Mouse (Mus musculus) kidney, adult 18-20 months (tissue): ENCODE data around the gene Ncf2.
"Not testable (repeated sequence)": the region's sequence is repeated elsewhere in the genome, so short reads cannot be mapped to it uniquely, and the experiment has no call there.

Experiments used
- DNase-seq: peaks from one replicate; pipeline ENCODE4 v3.0.0; 2021

The Ncf2 gene

GRCm38 (mm10) chr1:152799897-152800296, at the start of gene Ncf2:
TSS of gene Ncf2 (plus strand) at chr1:152800194.
- no peak for DNase-seq

DNA sequence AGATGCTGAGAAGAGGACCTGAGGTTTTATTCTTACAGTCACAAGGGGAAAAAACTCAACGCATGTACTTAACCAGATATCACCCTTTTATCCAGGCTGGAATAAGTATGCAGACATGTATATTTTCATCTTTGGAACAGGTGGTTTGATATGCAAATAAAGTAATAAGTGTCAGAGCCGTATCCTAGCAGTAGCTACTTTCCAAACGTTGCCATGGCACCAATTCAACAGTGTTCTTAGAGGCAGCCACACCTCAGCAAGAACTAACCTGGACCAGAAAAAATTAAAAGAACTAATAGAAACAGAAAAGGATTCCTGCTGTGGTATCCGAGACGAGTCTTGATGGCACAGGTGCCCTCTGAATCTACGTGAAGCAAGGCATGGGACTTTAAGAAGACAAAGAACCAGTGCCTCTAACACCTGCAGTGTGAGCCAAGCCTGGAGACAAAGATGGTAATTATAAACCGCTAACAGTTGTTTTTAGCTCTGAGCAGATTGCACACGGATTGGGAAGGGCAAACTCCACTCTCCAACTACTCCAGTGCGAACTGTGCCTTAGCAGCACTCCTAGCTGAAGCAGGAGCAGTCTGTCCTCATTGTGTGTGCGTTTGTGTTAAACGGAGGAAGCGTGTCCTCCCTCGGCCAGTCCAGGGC, 49.6 kb upstream of the Ncf2 start, which contains the start of gene Apobec4:
Apobec4 (plus strand) TSS at position 240 of the 654 bp plus-strand sequence.
- DNase-seq, result peak; percentile 14

DNA sequence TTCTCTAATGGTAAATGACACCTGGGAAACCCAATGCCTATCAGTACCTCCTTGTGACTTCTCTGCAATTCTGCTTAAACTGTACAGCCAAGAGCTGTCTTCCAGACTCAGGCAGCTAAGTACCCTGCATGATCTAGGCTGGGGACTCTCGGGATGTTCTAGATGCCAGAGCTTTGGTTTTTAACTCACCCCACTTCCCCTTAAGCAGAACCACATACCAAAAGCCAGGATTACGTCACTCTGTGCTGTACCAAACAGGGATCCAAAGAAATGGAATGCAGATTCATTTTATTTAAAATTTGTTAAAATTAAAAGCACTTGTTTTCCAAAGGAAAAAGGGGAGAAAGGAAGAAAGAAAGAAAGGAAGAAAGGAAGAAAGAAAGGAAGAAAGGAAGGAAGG, 38.2 kb upstream of the Ncf2 start:
- no peak for DNase-seq

DNA sequence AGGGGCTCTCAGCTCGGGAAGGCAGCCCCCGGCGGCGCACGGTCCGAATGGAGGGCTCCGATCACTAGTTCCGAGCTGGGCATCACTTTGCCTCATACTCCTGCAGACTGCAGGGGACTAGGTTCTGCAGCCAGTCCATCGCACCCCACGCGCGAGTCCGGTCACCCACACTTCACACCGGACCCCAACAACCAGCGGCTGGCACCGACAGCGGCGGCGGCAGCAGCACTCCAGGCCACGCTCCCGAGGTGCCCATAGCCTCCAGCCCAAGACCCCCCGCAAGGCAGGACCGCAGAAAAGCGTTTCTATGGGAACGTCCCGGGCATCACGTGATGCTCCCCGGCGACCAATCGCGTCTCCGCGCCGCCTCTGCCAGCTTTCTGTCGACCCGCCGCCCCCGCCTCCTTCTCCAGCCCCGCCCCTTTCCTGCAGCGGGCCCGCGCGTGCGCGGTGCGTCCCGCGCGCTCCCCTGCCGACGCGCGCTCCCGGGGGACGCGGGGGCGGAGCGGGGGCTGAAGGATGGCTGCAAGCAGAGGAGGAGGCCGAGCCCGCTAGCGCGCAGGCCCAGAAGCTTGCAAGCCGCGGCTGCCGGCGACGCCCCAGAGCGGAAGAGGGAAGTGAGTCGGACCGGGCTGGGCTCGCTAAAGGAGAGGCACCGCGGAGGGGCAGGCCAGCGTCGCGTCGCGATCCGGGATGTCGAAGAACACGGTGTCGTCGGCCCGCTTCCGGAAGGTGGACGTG, 33.8 kb upstream of the Ncf2 start, which contains the start of the genes Rgl1 and Arpc5:
Rgl1 (minus strand) TSS at position 320 of the 741 bp plus-strand sequence.
Arpc5 (plus strand) TSS at position 511 of the 741 bp plus-strand sequence.
- peak; percentile 95 for DNase-seq

DNA sequence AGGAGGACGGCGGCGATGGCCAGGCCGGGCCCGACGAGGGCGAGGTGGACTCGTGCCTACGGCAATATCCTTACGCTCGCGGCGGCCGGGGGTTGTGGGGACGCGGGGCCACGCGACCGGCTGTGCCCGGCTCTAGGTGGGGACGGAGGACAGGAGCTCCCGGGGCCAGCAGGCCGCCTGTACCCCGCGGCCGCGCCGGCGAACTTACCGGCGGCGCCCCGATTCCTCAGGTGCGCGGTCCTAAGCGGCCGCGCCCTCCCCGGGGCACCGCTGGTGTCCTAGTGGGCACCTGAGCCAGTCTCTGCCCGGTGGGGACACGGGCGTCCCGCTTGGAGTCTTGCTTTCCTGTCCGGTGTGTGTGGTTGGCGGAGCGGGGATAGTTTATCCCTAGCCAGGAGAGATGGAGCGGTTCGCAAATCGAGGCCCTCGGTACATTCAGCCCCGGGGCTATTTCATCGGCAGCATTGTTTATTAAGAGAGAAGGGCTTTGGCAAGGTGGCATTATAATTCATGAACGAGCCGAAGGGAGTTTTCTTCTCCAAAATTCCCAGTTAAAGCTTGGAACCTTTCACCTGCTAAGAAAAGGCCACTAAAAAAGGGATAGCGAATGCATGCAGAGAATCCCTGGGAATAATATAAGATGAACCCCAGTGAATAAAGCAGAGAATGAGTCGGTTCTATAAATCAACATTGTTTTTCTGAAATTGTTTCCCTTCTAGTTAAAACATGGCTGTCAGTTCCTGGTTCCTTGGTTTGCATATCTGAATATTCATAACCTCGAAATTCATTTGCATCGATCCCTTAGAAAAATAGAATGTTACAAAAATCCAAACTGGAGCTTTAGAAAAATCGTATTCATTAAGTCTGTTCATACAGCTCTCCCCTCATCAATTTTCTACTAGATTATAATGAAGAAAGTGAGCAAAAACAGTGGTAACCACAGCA, 32.9 kb upstream of the Ncf2 start:
- DNase-seq, result peak; percentile 40

DNA sequence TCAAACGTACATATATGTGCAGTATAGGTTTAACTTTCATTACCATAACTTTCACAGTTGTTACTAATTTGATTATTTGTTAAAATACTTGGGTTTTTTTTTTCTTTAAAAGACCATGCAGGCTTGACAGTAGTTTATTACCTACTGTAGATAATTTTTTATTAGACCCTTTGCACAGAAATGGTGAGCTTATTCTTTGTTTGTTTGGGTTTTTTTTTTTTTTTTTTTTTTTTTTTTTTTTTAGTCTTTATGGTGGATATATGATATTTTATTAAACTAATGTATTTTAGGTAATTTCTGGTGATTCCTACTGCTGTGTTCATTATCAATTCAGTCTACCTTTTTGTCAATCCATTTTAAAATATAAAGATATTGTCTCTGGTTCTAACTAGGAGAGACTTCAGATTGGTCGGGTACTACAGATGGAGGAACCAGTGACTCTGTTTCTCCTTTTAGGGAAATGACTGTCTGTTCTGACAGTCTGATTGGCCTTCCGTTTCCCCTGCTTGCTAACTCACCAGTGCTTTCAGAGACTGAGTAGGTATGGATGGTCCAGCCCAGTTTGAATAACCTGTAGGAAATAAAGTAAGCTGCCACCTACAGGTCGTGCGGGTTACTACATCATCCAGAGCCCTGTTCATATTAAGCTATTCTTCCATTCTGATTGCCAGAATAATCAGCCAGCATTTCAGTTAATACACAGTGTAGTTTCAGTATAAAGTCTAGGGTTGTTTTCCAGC, 32.1 kb upstream of the Ncf2 start:
- DNase-seq, result peak; percentile 88

DNA sequence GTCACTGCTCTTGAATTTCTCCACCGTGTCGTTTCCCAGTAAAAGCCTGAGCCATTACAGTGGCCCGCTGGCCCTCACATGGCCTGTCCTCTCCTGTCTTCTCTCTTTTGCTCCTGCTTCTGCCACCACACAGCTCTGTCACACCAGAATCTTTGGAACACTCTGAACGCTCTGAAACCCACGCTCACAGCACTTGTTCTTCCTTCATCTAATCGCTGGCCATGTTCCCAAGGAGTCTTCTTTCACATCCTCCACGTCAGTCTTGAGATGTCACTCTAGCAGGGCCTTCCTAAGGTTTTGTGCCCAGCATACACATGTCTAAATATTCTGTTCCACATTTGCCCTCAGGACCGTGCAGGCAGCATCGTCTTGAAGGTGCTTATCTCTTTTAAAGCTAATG, 29.0 kb upstream of the Ncf2 start:
- DNase-seq, result no peak

DNA sequence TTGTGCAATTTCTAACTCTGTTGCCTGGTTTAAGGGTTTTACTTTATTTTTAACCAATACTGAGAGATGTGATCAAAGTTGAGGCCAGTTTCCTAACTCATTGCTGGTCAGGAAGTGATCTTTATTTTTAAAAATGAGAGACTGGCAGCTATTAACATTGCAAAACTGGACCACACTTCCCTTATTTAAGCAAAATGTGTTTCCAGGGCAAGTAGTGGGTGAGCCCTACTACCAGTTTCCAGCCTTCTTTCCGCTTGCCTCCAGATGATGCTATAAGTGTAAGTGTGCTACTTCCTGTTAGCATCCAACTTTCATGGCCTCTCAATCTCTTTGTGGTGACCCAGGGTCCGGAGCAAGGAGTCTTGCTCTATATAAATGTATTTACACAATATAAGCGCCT, 25.4 kb upstream of the Ncf2 start:
- not testable (repeated sequence) for DNase-seq

DNA sequence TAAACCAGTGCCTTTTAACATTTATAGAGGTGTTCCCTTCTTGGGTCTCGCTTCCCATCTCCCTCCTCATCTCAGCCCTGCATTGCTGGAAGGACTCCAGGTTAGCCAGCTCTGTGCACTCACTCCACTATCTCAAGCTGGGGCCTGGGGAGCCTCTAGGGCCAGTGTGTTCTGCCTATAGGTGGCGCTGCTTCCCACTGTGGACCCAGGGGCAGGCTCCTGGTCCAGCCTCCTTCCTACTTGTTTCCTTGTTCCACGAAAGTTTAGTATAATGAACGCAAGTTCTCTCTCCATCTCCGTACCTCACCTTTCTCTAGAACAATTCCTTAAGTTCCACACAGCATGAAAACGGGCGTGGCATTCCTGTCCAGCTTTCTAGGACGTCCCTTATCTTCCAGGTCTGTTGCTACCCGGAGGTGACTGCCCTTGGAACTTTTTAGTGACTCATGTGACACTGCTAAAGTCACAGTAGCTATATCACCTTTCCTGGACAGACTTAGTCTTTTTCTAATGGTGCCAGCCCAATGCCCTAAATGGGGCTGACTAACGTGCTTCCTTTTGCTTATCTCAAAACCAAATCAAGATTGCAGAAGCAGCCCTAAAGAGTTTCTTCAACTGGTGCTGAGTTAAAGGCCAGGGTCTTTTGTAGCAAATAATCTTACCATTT, 20.8 kb upstream of the Ncf2 start:
- peak; percentile 81 for DNase-seq

DNA sequence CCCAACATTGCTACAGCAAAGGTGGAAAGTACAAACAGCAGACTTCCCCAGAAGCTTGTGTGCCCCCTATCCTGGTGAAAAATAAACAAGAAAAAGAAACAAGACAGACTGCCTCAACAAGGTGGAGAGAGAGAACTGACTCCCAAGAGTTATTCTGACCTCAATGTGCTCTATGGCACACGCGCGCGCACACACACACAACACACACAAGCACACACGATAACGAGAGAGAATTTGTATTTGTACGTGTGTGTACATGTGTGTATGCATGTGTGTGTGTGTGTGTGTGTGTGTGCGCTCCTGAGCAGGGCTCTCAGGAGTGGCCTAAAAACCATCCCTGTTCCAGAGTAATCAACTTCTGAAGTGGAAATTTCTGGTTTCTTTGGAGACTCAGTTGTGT, 15.4 kb upstream of the Ncf2 start:
- DNase-seq, result no peak

DNA sequence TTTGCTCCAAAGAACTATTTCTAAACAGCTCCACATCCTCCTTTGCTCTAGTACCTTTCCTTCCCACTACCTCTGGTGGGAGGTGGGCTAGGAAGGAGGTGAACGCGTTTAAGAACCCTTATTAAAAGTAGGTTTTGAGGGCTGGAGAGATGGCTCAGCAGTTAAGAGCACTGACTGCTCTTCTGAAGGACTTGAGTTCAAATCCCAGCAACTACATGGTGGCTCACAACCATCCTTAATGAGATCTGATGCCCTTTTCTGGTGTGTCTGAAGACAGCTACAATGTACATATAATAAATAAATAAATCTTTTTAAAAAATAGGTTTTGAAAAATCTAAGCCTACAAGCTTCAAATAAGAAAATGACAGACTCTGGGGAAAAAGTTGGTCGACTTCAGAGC, 14.5 kb upstream of the Ncf2 start:
- DNase-seq, result not testable (repeated sequence)

DNA sequence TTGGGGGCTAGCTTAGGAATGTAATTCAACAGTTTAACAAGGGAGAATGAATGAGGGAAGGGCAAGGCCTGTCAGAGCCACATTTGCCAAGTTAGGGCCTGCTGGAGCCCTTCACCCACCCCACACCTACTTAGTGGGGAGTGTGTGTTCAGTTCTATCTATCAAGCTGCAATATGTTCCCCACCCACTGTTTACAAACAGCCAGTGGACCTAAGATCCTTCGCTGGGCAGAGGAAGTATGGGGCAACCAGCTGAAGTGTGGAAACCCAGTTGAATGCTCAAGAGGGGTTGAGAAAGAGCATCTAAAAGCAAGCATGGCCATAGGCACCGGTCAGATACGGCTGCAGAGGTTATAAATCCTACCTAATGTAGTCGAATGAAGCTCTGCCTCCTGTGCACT, 13.0 kb upstream of the Ncf2 start:
- DNase-seq, result no peak

GRCm38 (mm10) chr1:152788121-152788660, 11.8 kb upstream of the Ncf2 start:
- DNase-seq, result no peak

GRCm38 (mm10) chr1:152790254-152790653, 9.7 kb upstream of the Ncf2 start:
- peak; percentile 45 for DNase-seq

DNA sequence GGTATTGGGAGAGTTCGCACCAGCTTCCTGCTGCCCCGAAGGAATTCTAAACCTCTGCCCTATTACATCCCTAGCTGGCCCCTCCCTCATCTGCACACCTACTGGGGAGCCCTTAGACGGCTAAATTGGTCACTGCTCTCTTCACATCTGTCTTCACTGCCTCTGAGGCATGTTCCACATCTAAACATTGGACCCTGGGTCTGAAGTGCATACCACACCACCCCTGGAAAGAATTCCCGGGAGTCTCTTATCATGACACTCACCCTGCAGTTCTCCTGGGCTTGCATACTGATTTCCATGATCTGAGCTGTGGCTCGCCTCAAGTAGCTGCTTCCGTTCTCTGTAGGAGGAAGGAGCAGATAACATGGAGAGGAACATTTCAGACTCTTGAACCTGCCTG, 9.2 kb upstream of the Ncf2 start:
- DNase-seq, result no peak

GRCm38 (mm10) chr1:152791269-152791668, 8.7 kb upstream of the Ncf2 start:
- no peak for DNase-seq

DNA sequence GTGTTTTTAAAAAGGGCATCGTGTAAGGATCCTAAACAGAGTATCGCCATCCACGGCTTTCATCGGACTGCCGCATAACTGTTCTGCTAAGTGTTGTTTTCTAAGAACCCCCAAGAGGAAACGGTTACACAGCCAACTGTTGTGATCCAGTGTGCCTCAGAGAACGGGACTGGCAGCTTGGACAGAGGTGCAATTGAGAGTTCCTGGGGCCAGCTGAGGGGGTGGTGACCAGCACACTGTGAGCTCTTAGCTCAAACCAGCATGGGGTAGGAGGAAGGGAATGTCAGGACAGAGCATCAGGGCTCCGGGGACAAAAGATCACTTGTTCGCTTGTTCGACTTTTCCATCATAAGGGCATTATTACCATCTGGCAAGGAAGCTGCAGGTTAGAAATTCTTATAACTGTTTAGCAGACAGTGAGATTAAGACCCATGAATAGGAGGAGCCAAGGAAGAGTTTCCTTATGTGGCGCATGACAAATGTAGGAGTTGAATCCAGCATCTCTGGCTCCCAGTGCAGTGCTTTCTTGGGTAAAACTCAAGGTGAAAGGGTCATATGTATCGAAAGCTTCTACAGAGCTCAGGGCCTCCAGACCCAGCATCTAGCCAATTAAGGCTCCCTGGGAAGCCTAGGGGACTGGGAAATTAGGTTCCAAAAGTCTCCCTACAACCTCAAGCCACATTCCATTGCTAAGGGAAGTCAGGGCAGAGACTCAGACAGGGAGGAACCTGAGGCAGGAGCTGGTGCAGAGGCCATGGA, 7.1 kb upstream of the Ncf2 start:
- no peak for DNase-seq

- no peak for DNase-seq
These were observed 6.4 kb upstream of the Ncf2 start for GRCm38 (mm10) chr1:152793495-152794130.

- no peak for DNase-seq
These were observed 4.2 kb upstream of the Ncf2 start for GRCm38 (mm10) chr1:152795688-152796255.
